Mouse (Mus musculus) heart, embryonic 12.5 days (tissue): ENCODE data around the gene Gm21822. TPM values are rescaled to one million over a fixed set of nuclear protein-coding genes. Genes with fewer than 3 reads are reported as not detected.
"Not testable (repeated sequence)": the region's sequence is repeated elsewhere in the genome, so short reads cannot be mapped to it uniquely, and the experiment has no call there.

Experiments used
- ATAC-seq: fragments of 200-750 bp; cut with Nextera tagmentation; 2 replicates; pipeline ENCODE4 v1.8.0; 2017; ENCODE audit warnings: moderate TSS enrichment, moderate library complexity; ENCODE audit not compliant: insufficient number of reproducible peaks, low FRiP score
- H3K27ac ChIP-seq: fragments of 300-500 bp; sonication (generic); 2 replicates; pipeline ENCODE4 v1.5.1; 2016; ENCODE audit warnings: mild to moderate bottlenecking, moderate library complexity; ENCODE audit not compliant: poor library complexity, severe bottlenecking
- H3K27me3 ChIP-seq: fragments of 300-500 bp; sonication (generic); replicated peaks from 2 replicates; pipeline ENCODE4 v1.6.1; 2016; ENCODE audit warnings: mild to moderate bottlenecking, moderate library complexity
- H3K36me3 ChIP-seq: fragments of 300-500 bp; sonication (generic); 2 replicates; pipeline ENCODE4 v1.6.1; 2016; ENCODE audit warnings: mild to moderate bottlenecking, moderate library complexity
- H3K4me1 ChIP-seq: fragments of 300-500 bp; sonication (generic); replicated peaks from 2 replicates; pipeline ENCODE4 v1.6.1; 2016; ENCODE audit warnings: mild to moderate bottlenecking
- H3K4me2 ChIP-seq: fragments of 300-500 bp; sonication (generic); 2 replicates; pipeline ENCODE4 v1.6.1; 2016; ENCODE audit warnings: mild to moderate bottlenecking, moderate library complexity
- H3K4me3 ChIP-seq: fragments of 300-500 bp; sonication (generic); 2 replicates; pipeline ENCODE4 v1.5.1; 2016; ENCODE audit warnings: mild to moderate bottlenecking
- H3K9ac ChIP-seq: fragments of 300-500 bp; sonication (generic); 2 replicates; pipeline ENCODE4 v1.6.1; 2016; ENCODE audit warnings: mild to moderate bottlenecking, moderate library complexity
- H3K9me3 ChIP-seq: fragments of 300-500 bp; sonication (generic); replicated peaks from 2 replicates; pipeline ENCODE4 v1.6.1; 2016; ENCODE audit warnings: mild to moderate bottlenecking, moderate library complexity
- WGBS: fragments of 180-500 bp; shearing (Covaris S2); methylation state at CpG from one replicate; pipeline ENCODE4 v1.1.7; 2016; 5-methylcytosine and 5-hydroxymethylcytosine counted together
- polyA plus RNA-seq: library from polyadenylated mRNA; unstranded; fragments of >200 nt; fragmentation: Nextera tagmentation; extraction: Ambion mirVana; gene quantifications from 2 replicates; pipeline ENCODE4 v1.2.1, GENCODE M21; 2016

Gm21822 gene
- not detected in 2 replicates for polyA plus RNA-seq

DNA sequence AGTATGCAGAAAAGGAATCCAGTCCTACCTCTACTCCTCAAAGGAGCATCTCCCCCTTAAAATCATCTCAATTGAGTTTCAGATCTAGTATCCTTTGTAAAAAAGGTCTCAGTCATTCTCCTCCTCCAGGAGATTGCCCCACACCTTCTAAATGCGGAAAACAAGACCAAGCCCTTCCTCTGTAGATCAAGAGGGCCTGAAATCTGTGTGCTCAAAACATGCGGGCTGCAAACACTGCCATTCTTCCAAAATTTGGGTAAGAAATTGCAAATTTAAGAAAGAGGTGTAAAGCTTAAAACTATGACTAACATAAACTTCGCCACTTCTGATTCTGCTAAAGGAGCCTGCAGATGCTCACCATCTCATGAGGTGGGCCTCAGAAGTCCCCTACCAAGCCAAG lies at the start of gene Gm21822:
TSS of gene Gm21822 (plus strand) at position 301 of the 400 bp plus-strand sequence.
- not testable (repeated sequence) for H3K9ac ChIP-seq, H3K27ac ChIP-seq, H3K36me3 ChIP-seq, H3K27me3 ChIP-seq, H3K4me3 ChIP-seq, H3K9me3 ChIP-seq, H3K4me1 ChIP-seq, H3K4me2 ChIP-seq, ATAC-seq
- WGBS: no CpG with 5 or more reads among the region's 3 CpGs
